8 mouse cellular contexts compared by ENCODE assay signal in genomic region chr13:18174003-18174402, GRCm38 (mm10).
DNase-seq lines count a peak whose midpoint lies in the region; ATAC-seq and TF ChIP-seq lines count a peak whose summit lies in the region.
"Had no signal": no experiment of that assay in that cellular context is flagged by ENCODE, and none has a peak within 500 bp of the region (broad histone marks: within the 10 kb centered on the region; RNA-seq: fewer than 3 reads in every experiment).

No protein-coding gene starts in this region.

- H3K27ac ChIP-seq in kidney, embryonic 15.5 days = no peak overlapping the region
- H3K27ac ChIP-seq in cortical plate, adult 2 months (ENCODE audit: insufficient read depth, low read length) = no peak overlapping the region
- no peak overlapping the region for H3K27ac ChIP-seq in lung, embryonic 14.5 days (ENCODE audit: low read depth)
- H3K27ac ChIP-seq: embryonic facial prominence, embryonic 15.5 days had no signal

- peaks cover 6% of the 10 kb centered on the region for H3K4me1 ChIP-seq in kidney, embryonic 15.5 days
- no peaks in the 10 kb centered on the region for H3K4me1 ChIP-seq in cortical plate, adult 2 months (ENCODE audit: control insufficient read depth, insufficient read depth, low read length)
- no peaks in the 10 kb centered on the region for H3K4me1 ChIP-seq in lung, embryonic 14.5 days (ENCODE audit: insufficient read depth)
- H3K4me1 ChIP-seq: embryonic facial prominence, embryonic 15.5 days had no signal

- ATAC-seq in kidney, embryonic 15.5 days (replicated peaks; ENCODE audit: low FRiP score) = no peak
- ATAC-seq in lung, embryonic 14.5 days (ENCODE audit: insufficient read depth) = no peak

- no peaks in the 10 kb centered on the region for H3K9me3 ChIP-seq in kidney, embryonic 15.5 days (replicated peaks)
- no peaks in the 10 kb centered on the region for H3K9me3 ChIP-seq in lung, embryonic 14.5 days (ENCODE audit: low read depth, low read length)
- H3K9me3 ChIP-seq: embryonic facial prominence, embryonic 15.5 days had no signal

- peak; percentile 65 for TF ChIP-seq CTCF in cortical plate, adult 2 months (IDR thresholded peaks at IDR 0.05; ENCODE audit: extremely low read depth, insufficient read depth, low read length)
- peak; percentile 68 for TF ChIP-seq CTCF in lung, embryonic 14.5 days (IDR thresholded peaks at IDR 0.05; ENCODE audit: low read depth)

- no peak overlapping the region for H3K4me3 ChIP-seq in kidney, embryonic 15.5 days (replicated peaks)
- H3K4me3 ChIP-seq in cortical plate, adult 2 months (ENCODE audit: insufficient read depth, low read length) = no peak overlapping the region
- H3K4me3 ChIP-seq in lung, embryonic 14.5 days (ENCODE audit: low read depth, low read length) = no peak overlapping the region
- H3K4me3 ChIP-seq: embryonic facial prominence, embryonic 15.5 days had no signal

- H3K9ac ChIP-seq in kidney, embryonic 15.5 days = no peak overlapping the region
- H3K9ac ChIP-seq in lung, embryonic 14.5 days = no peak overlapping the region
- H3K9ac ChIP-seq: embryonic facial prominence, embryonic 15.5 days had no signal

- TF ChIP-seq POLR2A in cortical plate, adult 2 months (IDR thresholded peaks at IDR 0.05; ENCODE audit: extremely low read depth, insufficient read depth, low read length) = no peak

- DNase-seq in kidney, adult 18-20 months = peak; percentile 12
- DNase-seq in thymus, postnatal 4 days = peak; percentile 24
- DNase-seq in thymus, postnatal 10 days (ENCODE audit: low spot score in 2 of 2) = no peak
- DNase-seq in lung, embryonic 14.5 days = peak; percentile 75
- DNase-seq in MN1 (ENCODE audit: low spot score) = no peak

- H3K4me2 ChIP-seq in kidney, embryonic 15.5 days = no peak overlapping the region
- H3K4me2 ChIP-seq in lung, embryonic 14.5 days = no peak overlapping the region
- H3K4me2 ChIP-seq: embryonic facial prominence, embryonic 15.5 days had no signal

- no peaks in the 10 kb centered on the region for H3K36me3 ChIP-seq in kidney, embryonic 15.5 days
- no peaks in the 10 kb centered on the region for H3K36me3 ChIP-seq in lung, embryonic 14.5 days (ENCODE audit: insufficient read depth)
- H3K36me3 ChIP-seq: embryonic facial prominence, embryonic 15.5 days had no signal

- H3K27me3 ChIP-seq in kidney, embryonic 15.5 days = no peaks in the 10 kb centered on the region
- H3K27me3 ChIP-seq in lung, embryonic 14.5 days (ENCODE audit: insufficient read depth, low read length) = no peaks in the 10 kb centered on the region
- H3K27me3 ChIP-seq: embryonic facial prominence, embryonic 15.5 days had no signal

- WGBS in kidney, embryonic 15.5 days = 50% methylated on average over 3 of the region's 3 CpGs
- 41% methylated on average over 3 of the region's 3 CpGs for WGBS in lung, embryonic 14.5 days

Comparison
In these comparisons a context has a peak if more than half of its experiments do, and no peak if none do; other contexts are left out.
1. DNase-seq: peak in kidney, adult 18-20 months (single experiment), thymus, postnatal 4 days (single experiment) and lung, embryonic 14.5 days (single experiment); none in thymus, postnatal 10 days (0 of 2) and MN1 (single experiment).